Mouse (Mus musculus): ENCODE data around the gene Ssbp2. TPM values are rescaled to one million over a fixed set of nuclear protein-coding genes. Genes with fewer than 3 reads are reported as not detected.

Ssbp2 gene
- polyA plus RNA-seq, 1 experiment from 2014 or later: 96.0 TPM

DNA sequence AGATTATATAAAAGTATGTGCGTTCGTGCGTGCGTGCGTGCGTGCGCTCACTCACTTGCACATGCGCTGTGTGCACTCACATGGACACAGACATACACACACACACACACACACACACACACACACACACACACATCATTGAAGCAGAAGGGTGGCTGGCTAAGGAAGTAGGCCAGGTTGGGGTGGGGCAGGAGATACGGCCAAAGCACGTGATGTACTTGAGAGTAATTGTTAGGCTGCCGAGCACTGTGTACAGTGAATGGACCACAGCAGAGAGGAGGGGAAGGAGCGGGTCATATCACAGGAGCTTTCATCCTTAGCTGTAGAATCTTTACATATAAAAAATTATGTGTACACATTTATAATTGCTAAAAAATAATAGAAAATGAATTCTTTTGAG lies 66.0 kb downstream of the Ssbp2 start:
- no peak overlapping the region for H3K9ac ChIP-seq (ENCODE audit: low read depth, low read length)
- H3K4me3 ChIP-seq (ENCODE audit: low read depth, low read length): no peak overlapping the region
- H3K27me3 ChIP-seq (ENCODE audit: control insufficient read depth, insufficient read depth, low read length): no peaks in the 10 kb centered on the region
- H3K36me3 ChIP-seq (ENCODE audit: control insufficient read depth, insufficient read depth, low read length): no peaks in the 10 kb centered on the region
- H3K27ac ChIP-seq (ENCODE audit: low read depth, low read length): no peak overlapping the region
- ATAC-seq (replicated peaks; ENCODE audit: insufficient number of reproducible peaks, low FRiP score, low TSS enrichment): no peak
- H3K9me3 ChIP-seq (replicated peaks; ENCODE audit: control insufficient read depth, low read length): no peaks in the 10 kb centered on the region
- WGBS (ENCODE audit: insufficient replicate concordance): 94% methylated on average over 12 of the region's 12 CpGs
- no peak overlapping the region for H3K4me2 ChIP-seq
- H3K4me1 ChIP-seq (ENCODE audit: control insufficient read depth, insufficient read depth, low read length): no peaks in the 10 kb centered on the region

DNA sequence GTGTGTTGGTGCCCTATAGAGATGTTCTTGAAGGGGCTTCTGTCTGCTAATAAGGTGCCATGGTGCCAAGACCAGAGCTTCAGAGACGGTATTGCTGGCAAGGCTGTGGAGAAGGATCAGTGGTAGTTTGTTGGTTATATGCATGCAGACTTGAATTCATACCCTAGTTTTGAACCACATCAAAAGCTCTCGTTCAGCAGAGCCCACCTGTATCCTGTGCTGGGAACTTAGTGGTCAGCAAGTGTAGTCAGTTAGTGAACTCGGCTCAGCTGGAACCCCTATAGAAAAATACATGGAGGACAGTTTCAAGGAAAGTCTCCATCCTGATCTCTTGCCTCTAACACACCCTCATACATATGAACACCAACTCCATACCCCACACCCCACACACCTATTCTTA lies 69.7 kb downstream of the Ssbp2 start:
- Histone ChIP-seq H3K27ac (ENCODE audit: low read depth, low read length) (no peak overlapping the region), H3K9me3 (replicated peaks; ENCODE audit: control insufficient read depth, low read length) (0 out of 2 replicates have a peak, but pooled peaks cover 3% of the 10 kb centered on the region), H3K4me1 (ENCODE audit: control insufficient read depth, insufficient read depth, low read length) (no peaks in the 10 kb centered on the region), H3K4me3 (ENCODE audit: low read depth, low read length) (no peak overlapping the region), H3K36me3 (ENCODE audit: control insufficient read depth, insufficient read depth, low read length) (no peaks in the 10 kb centered on the region), H3K9ac (ENCODE audit: low read depth, low read length) (no peak overlapping the region), H3K27me3 (ENCODE audit: control insufficient read depth, insufficient read depth, low read length) (no peaks in the 10 kb centered on the region), H3K4me2 (no peak overlapping the region)
- no peak for ATAC-seq (replicated peaks; ENCODE audit: insufficient number of reproducible peaks, low FRiP score, low TSS enrichment)
- WGBS (ENCODE audit: insufficient replicate concordance): 91% methylated on average over 3 of the region's 3 CpGs

DNA sequence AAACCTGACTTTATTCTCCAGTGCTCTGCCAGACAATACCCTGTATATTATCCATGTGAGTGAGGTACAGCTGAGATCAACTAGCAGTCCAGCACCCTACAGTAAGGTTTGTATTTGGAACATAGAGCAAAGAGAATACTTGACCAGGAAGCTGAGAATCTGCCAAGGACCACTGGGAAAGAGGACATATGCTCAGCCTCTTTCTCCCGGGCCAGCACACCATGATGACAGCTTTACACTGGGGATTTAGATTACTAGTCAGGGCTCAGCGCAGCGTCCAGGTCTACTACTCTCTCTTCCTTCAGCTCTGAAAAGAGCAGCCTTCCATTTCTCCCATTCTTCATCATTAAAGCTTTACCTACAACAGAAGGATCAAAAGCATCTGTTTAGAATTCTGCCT lies 76.6 kb downstream of the Ssbp2 start:
- 0 out of 2 replicates have a peak, but pooled peaks cover 2% of the 10 kb centered on the region for H3K36me3 ChIP-seq (ENCODE audit: control insufficient read depth, insufficient read depth, low read length)
- 52% methylated on average over 3 of the region's 3 CpGs for WGBS (ENCODE audit: insufficient replicate concordance)
- no peak overlapping the region for H3K27ac ChIP-seq (ENCODE audit: low read depth, low read length)
- no peaks in the 10 kb centered on the region for H3K27me3 ChIP-seq (ENCODE audit: control insufficient read depth, insufficient read depth, low read length)
- H3K9me3 ChIP-seq (replicated peaks; ENCODE audit: control insufficient read depth, low read length): 0 out of 2 replicates have a peak, but pooled peaks cover 3% of the 10 kb centered on the region
- ATAC-seq (replicated peaks; ENCODE audit: insufficient number of reproducible peaks, low FRiP score, low TSS enrichment): no peak
- no peak overlapping the region for H3K9ac ChIP-seq (ENCODE audit: low read depth, low read length)
- H3K4me1 ChIP-seq (ENCODE audit: control insufficient read depth, insufficient read depth, low read length): no peaks in the 10 kb centered on the region; the same call in 1 of the 2 replicates
- no peak overlapping the region for H3K4me2 ChIP-seq
- no peak overlapping the region for H3K4me3 ChIP-seq (ENCODE audit: low read depth, low read length)

DNA sequence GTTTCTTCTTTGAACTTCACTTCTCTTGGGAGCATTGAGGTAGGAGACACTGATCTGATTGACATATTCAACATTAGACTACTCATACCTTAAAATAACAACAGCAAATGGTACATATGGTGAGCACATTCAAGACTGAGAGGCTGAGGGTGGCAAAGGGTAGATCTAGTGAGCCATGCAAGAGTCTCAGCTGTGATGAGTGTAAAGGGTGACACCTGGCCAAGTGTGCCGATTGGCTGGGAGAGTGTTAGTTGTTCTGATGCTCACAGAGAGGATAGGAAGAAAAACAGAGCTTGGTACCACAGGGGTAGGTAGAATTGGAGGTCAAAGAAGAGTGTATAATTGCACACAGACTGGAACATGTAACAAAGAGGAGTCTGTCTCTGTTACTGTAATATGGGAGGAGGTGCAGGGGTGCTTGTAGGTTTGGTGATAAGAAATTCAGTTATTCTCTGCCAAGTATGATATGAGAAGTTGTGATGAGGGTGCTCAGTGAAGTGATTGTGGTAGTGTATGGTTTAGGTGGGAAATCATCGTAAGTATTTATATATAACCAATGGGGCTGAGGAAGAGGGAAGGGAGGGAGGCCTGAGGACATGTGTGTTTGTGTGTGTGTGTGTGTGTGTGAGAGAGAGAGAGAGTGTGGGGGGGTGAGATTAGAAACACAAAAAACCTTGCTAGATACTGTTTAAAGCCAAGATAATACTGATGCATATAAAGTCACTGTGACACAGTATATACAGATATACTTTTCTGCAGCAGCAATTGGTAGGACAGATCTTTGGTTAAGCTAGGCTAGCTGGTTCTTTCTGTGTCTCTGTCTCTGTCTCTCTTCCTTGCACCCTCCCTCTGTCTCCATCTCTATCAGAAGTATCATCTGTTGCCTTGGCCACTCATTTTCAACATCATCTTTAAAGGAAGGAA lies 80.3 kb downstream of the Ssbp2 start:
- Histone ChIP-seq H3K4me3 (ENCODE audit: low read depth, low read length) (no peak overlapping the region), H3K27ac (ENCODE audit: low read depth, low read length) (no peak overlapping the region), H3K27me3 (ENCODE audit: control insufficient read depth, insufficient read depth, low read length) (no peaks in the 10 kb centered on the region), H3K36me3 (ENCODE audit: control insufficient read depth, insufficient read depth, low read length) (0 out of 2 replicates have a peak, but pooled peaks cover 2% of the 10 kb centered on the region), H3K9ac (ENCODE audit: low read depth, low read length) (no peak overlapping the region), H3K9me3 (replicated peaks; ENCODE audit: control insufficient read depth, low read length) (no peaks in the 10 kb centered on the region), H3K4me2 (no peak overlapping the region), H3K4me1 (ENCODE audit: control insufficient read depth, insufficient read depth, low read length) (no peaks in the 10 kb centered on the region; the same call in 1 of the 2 replicates)
- no peak for ATAC-seq (replicated peaks; ENCODE audit: insufficient number of reproducible peaks, low FRiP score, low TSS enrichment)
- 82% methylated on average over 2 of the region's 2 CpGs for WGBS (ENCODE audit: insufficient replicate concordance)

DNA sequence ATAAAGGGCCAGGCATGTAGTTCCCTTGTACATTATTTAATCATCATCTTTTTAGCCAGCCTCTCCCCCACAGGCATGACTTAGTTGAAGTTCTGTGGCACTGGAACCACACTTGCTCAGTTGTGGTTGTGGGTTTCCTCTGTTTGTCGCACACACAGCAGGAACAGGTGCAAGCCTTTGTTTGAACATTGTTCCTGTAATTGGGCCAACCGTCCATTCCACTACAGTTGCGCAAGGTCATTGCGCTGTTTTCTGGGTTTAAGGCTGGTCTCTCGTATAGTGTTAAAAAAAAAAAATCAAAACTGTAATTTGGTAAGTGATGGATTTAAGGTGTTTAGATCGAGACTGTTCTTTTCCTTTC lies 81.0 kb downstream of the Ssbp2 start:
- H3K4me1 ChIP-seq (ENCODE audit: control insufficient read depth, insufficient read depth, low read length): no peaks in the 10 kb centered on the region; the same call in 1 of the 2 replicates
- no peak overlapping the region for H3K9ac ChIP-seq (ENCODE audit: low read depth, low read length)
- ATAC-seq (replicated peaks; ENCODE audit: insufficient number of reproducible peaks, low FRiP score, low TSS enrichment): no peak
- 91% methylated on average over 6 of the region's 6 CpGs for WGBS (ENCODE audit: insufficient replicate concordance)
- H3K9me3 ChIP-seq (replicated peaks; ENCODE audit: control insufficient read depth, low read length): no peaks in the 10 kb centered on the region
- no peak overlapping the region for H3K27ac ChIP-seq (ENCODE audit: low read depth, low read length)
- no peak overlapping the region for H3K4me2 ChIP-seq
- H3K4me3 ChIP-seq (ENCODE audit: low read depth, low read length): no peak overlapping the region
- H3K36me3 ChIP-seq (ENCODE audit: control insufficient read depth, insufficient read depth, low read length): 0 out of 2 replicates have a peak, but pooled peaks cover 2% of the 10 kb centered on the region
- H3K27me3 ChIP-seq (ENCODE audit: control insufficient read depth, insufficient read depth, low read length): no peaks in the 10 kb centered on the region

DNA sequence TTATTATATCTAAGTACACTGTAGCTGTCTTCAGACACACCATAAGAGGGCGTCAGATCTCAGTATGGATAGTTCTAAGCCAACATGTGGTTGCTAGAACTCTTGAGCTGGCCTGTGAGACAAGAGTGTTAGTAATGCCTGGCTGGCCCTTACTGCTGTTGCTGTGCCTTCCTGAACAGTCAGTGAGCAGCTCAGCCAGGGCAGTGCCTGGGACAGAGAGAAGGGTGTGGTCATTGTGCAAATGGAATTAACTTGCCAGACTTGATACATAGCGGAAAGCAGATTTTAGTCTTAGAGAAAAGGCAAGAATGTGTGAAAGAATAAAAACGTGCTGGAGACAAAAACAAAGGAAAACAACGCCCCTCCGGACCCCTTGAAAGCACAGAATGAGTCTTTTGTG lies 83.5 kb downstream of the Ssbp2 start:
- Histone ChIP-seq H3K9ac (ENCODE audit: low read depth, low read length) (no peak overlapping the region), H3K4me2 (no peak overlapping the region), H3K27me3 (ENCODE audit: control insufficient read depth, insufficient read depth, low read length) (no peaks in the 10 kb centered on the region), H3K36me3 (ENCODE audit: control insufficient read depth, insufficient read depth, low read length) (0 out of 2 replicates have a peak, but pooled peaks cover 2% of the 10 kb centered on the region), H3K9me3 (replicated peaks; ENCODE audit: control insufficient read depth, low read length) (no peaks in the 10 kb centered on the region), H3K27ac (ENCODE audit: low read depth, low read length) (no peak overlapping the region), H3K4me1 (ENCODE audit: control insufficient read depth, insufficient read depth, low read length) (no peaks in the 10 kb centered on the region), H3K4me3 (ENCODE audit: low read depth, low read length) (no peak overlapping the region)
- no peak for ATAC-seq (replicated peaks; ENCODE audit: insufficient number of reproducible peaks, low FRiP score, low TSS enrichment)
- 80% methylated on average over 5 of the region's 5 CpGs for whole genome bisulfite sequencing (ENCODE audit: insufficient replicate concordance)

DNA sequence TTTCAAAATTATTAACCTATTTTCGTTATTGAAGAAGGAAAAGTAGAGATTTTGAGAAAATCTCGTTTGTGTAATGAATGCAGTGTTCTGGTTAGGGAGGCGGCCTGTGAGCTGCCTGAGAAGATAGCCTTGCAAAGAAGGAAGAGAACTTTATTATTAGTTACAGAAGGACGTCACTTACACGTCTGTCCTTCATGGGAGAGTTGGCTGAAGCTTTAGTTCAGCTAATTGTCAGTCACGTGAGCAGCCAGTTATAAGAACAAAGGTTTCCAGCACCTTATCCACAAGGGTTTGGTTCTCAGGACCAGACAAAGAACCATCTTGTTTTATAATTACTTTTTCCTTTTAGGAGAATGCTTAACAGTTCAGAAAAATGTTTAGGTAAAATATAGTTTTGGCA lies 104.0 kb downstream of the Ssbp2 start:
- peaks cover 11% of the 10 kb centered on the region; the same call in 1 of the 2 replicates for H3K4me1 ChIP-seq (ENCODE audit: control insufficient read depth, insufficient read depth, low read length)
- H3K9ac ChIP-seq (ENCODE audit: low read depth, low read length): no peak overlapping the region
- WGBS (ENCODE audit: insufficient replicate concordance): 49% methylated on average over 6 of the region's 6 CpGs
- no peak overlapping the region for H3K27ac ChIP-seq (ENCODE audit: low read depth, low read length)
- no peak overlapping the region for H3K4me3 ChIP-seq (ENCODE audit: low read depth, low read length)
- H3K9me3 ChIP-seq (replicated peaks; ENCODE audit: control insufficient read depth, low read length): no peaks in the 10 kb centered on the region
- H3K4me2 ChIP-seq: no peak overlapping the region
- no peaks in the 10 kb centered on the region for H3K27me3 ChIP-seq (ENCODE audit: control insufficient read depth, insufficient read depth, low read length)
- H3K36me3 ChIP-seq (ENCODE audit: control insufficient read depth, insufficient read depth, low read length): no peaks in the 10 kb centered on the region
- ATAC-seq (replicated peaks; ENCODE audit: insufficient number of reproducible peaks, low FRiP score, low TSS enrichment): no peak

DNA sequence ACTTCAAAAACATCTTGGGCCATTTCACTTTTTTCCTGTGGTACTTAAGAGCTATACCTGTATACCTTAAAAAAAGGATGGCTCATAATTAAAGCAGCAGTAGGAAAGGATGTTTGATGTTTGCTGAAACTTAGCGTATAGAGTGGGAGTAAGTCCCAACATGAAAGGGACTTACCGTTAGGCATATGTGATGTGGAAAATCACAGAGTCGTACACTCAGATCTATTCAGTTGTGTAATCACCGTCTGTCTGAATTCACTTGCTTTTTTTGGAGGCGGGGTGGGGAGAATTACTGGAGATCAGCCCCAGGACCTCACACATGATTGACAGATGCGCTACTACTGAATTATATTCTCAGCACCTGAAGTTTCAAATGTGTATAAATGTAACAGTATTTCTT lies 104.7 kb downstream of the Ssbp2 start:
- Histone ChIP-seq H3K9me3 (replicated peaks; ENCODE audit: control insufficient read depth, low read length) (no peaks in the 10 kb centered on the region), H3K27me3 (ENCODE audit: control insufficient read depth, insufficient read depth, low read length) (no peaks in the 10 kb centered on the region), H3K9ac (ENCODE audit: low read depth, low read length) (no peak overlapping the region), H3K4me1 (ENCODE audit: control insufficient read depth, insufficient read depth, low read length) (peaks cover 11% of the 10 kb centered on the region; the same call in 1 of the 2 replicates), H3K36me3 (ENCODE audit: control insufficient read depth, insufficient read depth, low read length) (no peaks in the 10 kb centered on the region), H3K27ac (ENCODE audit: low read depth, low read length) (no peak overlapping the region), H3K4me3 (ENCODE audit: low read depth, low read length) (no peak overlapping the region), H3K4me2 (no peak overlapping the region)
- no peak for ATAC-seq (replicated peaks; ENCODE audit: insufficient number of reproducible peaks, low FRiP score, low TSS enrichment)
- 86% methylated on average over 6 of the region's 6 CpGs for WGBS (ENCODE audit: insufficient replicate concordance)

DNA sequence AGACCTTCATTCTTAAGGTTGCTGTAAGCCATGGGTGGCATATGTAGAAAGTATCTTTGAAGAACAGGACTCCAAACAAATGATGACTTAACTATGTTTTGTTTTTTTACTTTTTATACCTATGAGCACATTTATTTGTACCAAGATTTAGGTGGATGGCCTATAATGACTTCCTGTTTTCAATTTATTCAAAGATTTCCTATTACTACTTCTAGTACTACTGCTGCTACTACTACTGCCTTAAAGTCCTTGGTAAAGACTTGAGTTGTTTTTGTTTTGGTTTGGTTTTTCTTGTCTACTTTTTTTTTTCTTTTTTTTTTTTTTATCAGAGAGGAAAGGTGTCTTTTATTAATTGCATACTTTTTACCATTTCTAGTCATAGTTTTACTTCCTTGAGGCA lies 121.4 kb downstream of the Ssbp2 start:
- no peaks in the 10 kb centered on the region for H3K27me3 ChIP-seq (ENCODE audit: control insufficient read depth, insufficient read depth, low read length)
- no peak overlapping the region for H3K9ac ChIP-seq (ENCODE audit: low read depth, low read length)
- no peak overlapping the region for H3K27ac ChIP-seq (ENCODE audit: low read depth, low read length)
- ATAC-seq (replicated peaks; ENCODE audit: insufficient number of reproducible peaks, low FRiP score, low TSS enrichment): no peak
- H3K9me3 ChIP-seq (replicated peaks; ENCODE audit: control insufficient read depth, low read length): no peaks in the 10 kb centered on the region
- no peaks in the 10 kb centered on the region for H3K4me1 ChIP-seq (ENCODE audit: control insufficient read depth, insufficient read depth, low read length)
- no peaks in the 10 kb centered on the region for H3K36me3 ChIP-seq (ENCODE audit: control insufficient read depth, insufficient read depth, low read length)
- H3K4me3 ChIP-seq (ENCODE audit: low read depth, low read length): no peak overlapping the region
- no peak overlapping the region for H3K4me2 ChIP-seq

Measured in heart, embryonic 11.5 days (tissue).